Mouse (Mus musculus): ENCODE results near the gene Ddx25.

The Ddx25 gene

DNA sequence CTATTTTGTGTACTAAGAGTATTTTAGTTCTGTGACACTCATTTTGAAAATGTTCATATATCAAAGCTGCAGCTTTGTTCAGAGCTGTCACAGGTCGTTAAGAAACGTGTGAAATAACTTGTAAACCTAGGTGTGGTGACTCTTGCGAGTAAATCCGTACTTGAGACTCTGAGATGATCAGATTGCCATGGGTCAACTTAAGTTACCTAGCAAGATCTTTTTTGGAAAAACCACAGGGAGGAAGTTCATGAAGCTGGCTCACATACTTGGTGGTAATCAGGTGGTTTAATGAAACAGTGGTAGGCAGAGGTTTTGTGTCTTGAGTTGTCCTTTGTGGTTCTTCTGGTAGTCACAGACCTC lies 64.6 kb downstream of the Ddx25 start:
- no peak for DNase-seq (ENCODE audit: low spot score in 2 of 2)

- no peak for DNase-seq (ENCODE audit: low spot score in 2 of 2)
Observed at GRCm38 (mm10) chr9:35493033-35493732, 65.1 kb downstream of the Ddx25 start.

GRCm38 (mm10) chr9:35491109-35491866 lies 67.0 kb downstream of the Ddx25 start:
- DNase-seq (ENCODE audit: low spot score in 2 of 2) = no peak

DNA sequence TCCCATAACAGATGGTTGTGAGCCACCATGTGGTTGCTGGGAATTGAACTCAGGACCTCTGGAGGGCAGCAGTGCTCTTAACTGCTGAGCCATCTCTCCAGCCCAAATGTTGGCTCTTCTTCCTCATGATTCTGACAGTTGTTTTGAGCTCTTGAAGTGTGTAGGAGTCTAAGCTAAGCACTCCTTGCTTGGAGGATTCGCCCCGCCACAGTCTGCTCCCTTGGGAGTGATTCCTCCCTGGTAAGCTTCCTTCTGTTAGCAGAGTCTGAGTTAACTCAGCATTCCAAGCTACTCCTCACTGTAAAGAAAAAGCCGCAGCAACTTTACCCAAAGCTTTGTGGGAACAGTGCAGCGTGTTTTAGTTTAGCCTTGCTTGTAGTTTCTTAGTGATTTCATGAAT lies 69.8 kb downstream of the Ddx25 start:
- DNase-seq (ENCODE audit: low spot score in 2 of 2) = no peak

Measured in frontal cortex, postnatal 25 days (tissue).